Mouse (Mus musculus) heart, embryonic 16.5 days (tissue): Measurements from ENCODE around the gene Hbq1b. TPM values are rescaled to one million over a fixed set of nuclear protein-coding genes. Genes with fewer than 3 reads are reported as not detected.
"Not testable (repeated sequence)": the region's sequence is repeated elsewhere in the genome, so short reads cannot be mapped to it uniquely, and the experiment has no call there.

Experiments
- ATAC-seq: fragments of 200-750 bp; cut with Nextera tagmentation; replicated peaks from 2 replicates; pipeline ENCODE4 v1.8.0; 2017; ENCODE audit warnings: moderate number of reproducible peaks; ENCODE audit not compliant: insufficient read depth, low FRiP score; ENCODE audit errors: extremely low read depth
- H3K27ac ChIP-seq: fragments of 300-500 bp; sonication (generic); 2 replicates; pipeline ENCODE4 v1.5.1; 2014; ENCODE audit warnings: mild to moderate bottlenecking, low read length, control low read depth, moderate library complexity
- H3K27me3 ChIP-seq: fragments of 300-500 bp; sonication (generic); 2 replicates; pipeline ENCODE4 v1.6.1; 2014; ENCODE audit warnings: low read length, mixed read lengths; ENCODE audit not compliant: control insufficient read depth, insufficient read depth
- H3K36me3 ChIP-seq: fragments of 300-500 bp; sonication (generic); 2 replicates; pipeline ENCODE4 v1.6.1; 2014; ENCODE audit not compliant: control insufficient read depth, insufficient read depth
- H3K4me1 ChIP-seq: fragments of 300-500 bp; sonication (generic); 2 replicates; pipeline ENCODE4 v1.6.1; 2014; ENCODE audit warnings: low read length, mixed read lengths; ENCODE audit not compliant: control insufficient read depth, insufficient read depth
- H3K4me2 ChIP-seq: fragments of 300-500 bp; sonication (generic); 2 replicates; pipeline ENCODE4 v1.6.1; 2014; ENCODE audit warnings: low read depth, mild to moderate bottlenecking, control low read depth, low read length
- H3K4me3 ChIP-seq: fragments of 300-500 bp; sonication (generic); 2 replicates; pipeline ENCODE4 v1.5.1; 2014; ENCODE audit warnings: mild to moderate bottlenecking, control low read depth, low read length
- H3K9ac ChIP-seq: fragments of 300-500 bp; sonication (generic); 2 replicates; pipeline ENCODE4 v1.6.1; 2014; ENCODE audit warnings: low read length, control low read depth
- H3K9me3 ChIP-seq: fragments of 300-500 bp; sonication (generic); replicated peaks from 2 replicates; pipeline ENCODE4 v1.6.1; 2016; ENCODE audit warnings: low read length; ENCODE audit not compliant: control insufficient read depth
- WGBS: fragments of 180-500 bp; shearing (Covaris S2); extraction: QIAGEN DNeasy Blood & Tissue Kit; methylation state at CpG from one replicate; pipeline ENCODE4 v1.1.7; 2014; 5-methylcytosine and 5-hydroxymethylcytosine counted together
- polyA plus RNA-seq: library from polyadenylated mRNA; unstranded; fragments of >200 nt; fragmentation: Nextera tagmentation; extraction: Ambion mirVana; gene quantifications from 2 replicates; pipeline ENCODE4 v1.2.1, GENCODE M21; 2015

Gene Hbq1b
- polyA plus RNA-seq, 1 experiment from 2014 or later = 1.7 TPM

DNA sequence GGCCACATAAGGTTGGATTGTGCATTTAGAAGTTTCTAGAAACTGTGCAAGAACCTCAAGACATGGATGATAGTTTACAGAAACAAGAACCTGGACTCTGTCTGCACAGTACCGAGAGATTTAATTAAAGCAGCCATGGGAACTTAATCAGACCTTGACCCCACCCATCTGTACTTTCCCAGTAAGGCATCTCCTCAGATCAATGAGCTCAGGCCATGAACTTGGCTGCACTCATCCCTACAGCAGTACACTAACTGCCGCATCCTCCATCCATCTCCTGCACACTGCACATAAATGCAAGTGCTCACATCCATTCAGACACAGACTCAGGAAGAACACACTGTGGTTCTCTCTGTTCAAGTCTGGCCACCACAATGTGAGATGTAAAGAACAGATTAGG, 6.1 kb upstream of the Hbq1b start:
- no peaks in the 10 kb centered on the region for H3K4me1 ChIP-seq
- ATAC-seq = no peak
- H3K9me3 ChIP-seq = no peaks in the 10 kb centered on the region
- no peak overlapping the region for H3K9ac ChIP-seq
- no peak overlapping the region for H3K4me3 ChIP-seq
- 72% methylated on average over 2 of the region's 2 CpGs for WGBS
- H3K27ac ChIP-seq = no peak overlapping the region
- H3K4me2 ChIP-seq = no peak overlapping the region
- peaks cover 32% of the 10 kb centered on the region for H3K27me3 ChIP-seq
- no peaks in the 10 kb centered on the region for H3K36me3 ChIP-seq

DNA sequence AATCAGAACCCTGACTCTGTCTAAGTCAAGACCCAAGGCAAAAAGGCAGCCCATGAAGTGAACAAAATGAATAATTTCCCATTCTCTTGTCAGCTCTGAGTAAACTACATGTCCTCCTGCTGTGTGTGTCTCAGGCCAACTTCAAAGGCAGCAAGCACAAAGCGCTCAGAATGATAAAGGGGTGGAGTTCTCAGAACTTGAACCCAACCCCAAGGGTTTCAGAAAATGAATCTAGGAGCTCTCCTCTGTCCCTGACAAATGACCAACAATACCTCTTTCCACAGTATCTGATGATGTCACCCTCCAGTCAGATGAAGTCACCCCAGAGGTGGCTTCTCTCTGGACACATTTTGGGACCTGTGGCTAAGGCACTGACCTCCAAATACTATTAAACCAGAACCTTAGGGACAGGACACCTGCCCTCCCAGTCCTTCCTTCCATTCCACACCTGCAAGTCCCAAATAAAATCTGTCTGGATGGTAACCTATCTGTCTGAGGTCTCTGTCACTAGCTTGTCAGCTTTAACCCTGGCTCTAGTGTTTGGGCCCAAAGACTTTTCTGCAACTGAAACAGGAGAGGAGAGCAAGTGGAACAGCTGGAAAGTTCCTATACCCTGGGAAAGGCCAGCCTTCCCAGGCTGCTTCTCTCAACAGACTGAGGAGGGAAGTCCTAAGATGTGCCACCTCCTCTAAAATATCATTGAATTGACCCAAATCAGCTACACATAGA, 5.2 kb upstream of the Hbq1b start:
- ATAC-seq = no peak
- WGBS = 61% methylated on average over 1 of the region's 1 CpGs
- no peaks in the 10 kb centered on the region for H3K9me3 ChIP-seq
- no peak overlapping the region for H3K9ac ChIP-seq
- no peak overlapping the region for H3K4me2 ChIP-seq
- no peak overlapping the region for H3K27ac ChIP-seq
- peaks cover 29% of the 10 kb centered on the region for H3K27me3 ChIP-seq
- no peaks in the 10 kb centered on the region for H3K36me3 ChIP-seq
- no peak overlapping the region for H3K4me3 ChIP-seq
- H3K4me1 ChIP-seq = no peaks in the 10 kb centered on the region

DNA sequence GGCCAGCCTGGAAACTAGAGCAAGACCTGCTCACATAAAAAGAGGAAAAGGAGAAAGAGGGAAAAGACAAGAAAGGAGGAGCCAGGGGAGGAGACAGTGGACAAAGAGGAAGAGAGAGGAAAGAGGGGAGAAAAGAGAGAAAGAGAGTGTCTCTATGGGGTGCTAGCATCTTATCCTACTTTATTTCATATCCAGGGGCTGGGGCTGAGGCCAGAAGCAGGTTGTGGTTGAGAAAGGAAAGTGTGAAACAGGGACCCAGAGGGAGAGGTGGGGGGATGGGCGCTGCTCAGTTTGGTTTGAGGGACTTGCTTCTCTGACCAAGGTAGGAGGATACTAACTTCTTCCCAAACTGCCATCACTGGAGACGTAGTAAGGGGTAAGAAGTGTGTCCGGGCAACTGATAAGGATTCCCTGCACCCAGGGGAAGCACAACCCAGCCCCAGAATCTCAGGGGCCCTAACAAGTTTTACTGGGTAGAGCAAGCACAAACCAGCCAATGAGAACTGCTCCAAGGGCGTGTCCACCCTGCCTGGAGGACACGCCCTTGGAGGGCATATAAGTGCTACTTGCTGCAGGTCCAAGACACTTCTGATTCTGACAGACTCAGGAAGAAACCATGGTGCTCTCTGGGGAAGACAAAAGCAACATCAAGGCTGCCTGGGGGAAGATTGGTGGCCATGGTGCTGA, 3.5 kb upstream of the Hbq1b start, which contains the start of gene Hba-a1:
TSS of gene Hba-a1 (plus strand) at position 421 of the 687 bp plus-strand sequence.
- not testable (repeated sequence) for H3K4me2 ChIP-seq, H3K4me3 ChIP-seq, ATAC-seq, H3K9ac ChIP-seq, H3K27ac ChIP-seq, H3K9me3 ChIP-seq, H3K4me1 ChIP-seq, H3K36me3 ChIP-seq
- WGBS = 40% methylated on average over 1 of the region's 5 CpGs
- H3K27me3 ChIP-seq = peaks cover 19% of the 10 kb centered on the region

DNA sequence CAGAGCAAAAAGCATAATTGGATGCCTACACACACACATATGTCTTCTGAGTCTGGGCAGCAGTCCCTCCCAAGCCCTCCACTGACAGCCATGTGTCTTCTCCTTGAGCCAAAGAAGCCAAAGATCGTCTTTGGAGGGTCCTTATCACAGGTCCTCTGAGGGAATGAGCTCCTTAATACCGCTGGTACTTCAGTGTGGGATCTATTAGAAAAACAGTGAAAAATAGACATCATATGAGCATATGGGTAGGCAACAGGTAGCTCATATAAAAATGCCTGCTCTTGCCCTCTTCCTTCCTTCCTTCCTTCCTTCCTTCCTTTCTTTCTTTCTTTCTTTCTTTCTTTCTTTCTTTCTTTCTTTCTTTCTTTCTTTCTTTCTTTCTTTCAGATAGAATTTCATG, 2.2 kb upstream of the Hbq1b start:
- WGBS = 30% methylated on average over 2 of the region's 2 CpGs
- H3K4me1 ChIP-seq, H3K4me2 ChIP-seq, ATAC-seq, H3K27ac ChIP-seq, H3K4me3 ChIP-seq, H3K36me3 ChIP-seq, H3K9me3 ChIP-seq, H3K9ac ChIP-seq: not testable (repeated sequence)
- peaks cover 11% of the 10 kb centered on the region for H3K27me3 ChIP-seq

DNA sequence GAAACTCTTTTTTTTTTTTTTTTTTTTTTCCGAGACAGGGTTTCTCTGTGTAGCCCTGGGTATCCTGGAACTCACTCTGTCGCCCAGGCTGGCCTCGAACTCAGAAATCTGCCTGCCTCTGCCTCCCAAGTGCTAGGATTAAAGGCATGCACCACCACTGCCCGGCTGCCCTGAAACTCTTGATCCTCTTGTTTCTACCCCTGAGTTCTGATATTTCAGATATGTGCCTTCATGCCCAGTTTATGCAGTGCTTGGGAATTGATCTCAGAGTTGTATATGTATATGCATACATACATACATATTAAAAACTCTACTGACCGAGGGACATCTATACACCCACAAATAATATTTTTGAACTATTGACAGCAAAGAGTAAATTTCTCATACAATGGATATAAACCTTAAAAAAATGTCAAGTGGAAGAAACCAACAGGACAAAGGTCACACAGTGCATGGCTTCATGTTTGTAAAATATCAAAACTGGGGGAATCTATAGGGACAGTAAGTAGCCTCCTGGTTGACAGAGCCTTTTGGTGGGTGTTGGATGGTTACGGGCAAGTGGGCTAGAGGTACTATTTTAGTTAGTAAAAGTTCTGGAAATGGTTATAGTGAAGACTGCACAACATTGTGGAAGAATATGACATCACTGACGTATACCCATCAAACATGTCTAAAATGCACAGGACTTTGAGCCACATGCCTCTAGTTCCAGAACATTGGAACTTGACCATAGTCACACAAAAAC, 1.6 kb upstream of the Hbq1b start:
- Histone ChIP-seq H3K4me1 (no peaks in the 10 kb centered on the region), H3K4me2 (no peak overlapping the region), H3K4me3 (no peak overlapping the region), H3K36me3 (no peaks in the 10 kb centered on the region), H3K9me3 (no peaks in the 10 kb centered on the region), H3K27me3 (peaks cover 9% of the 10 kb centered on the region), H3K27ac (no peak overlapping the region), H3K9ac (no peak overlapping the region)
- ATAC-seq = no peak
- WGBS = 73% methylated on average over 7 of the region's 7 CpGs

DNA sequence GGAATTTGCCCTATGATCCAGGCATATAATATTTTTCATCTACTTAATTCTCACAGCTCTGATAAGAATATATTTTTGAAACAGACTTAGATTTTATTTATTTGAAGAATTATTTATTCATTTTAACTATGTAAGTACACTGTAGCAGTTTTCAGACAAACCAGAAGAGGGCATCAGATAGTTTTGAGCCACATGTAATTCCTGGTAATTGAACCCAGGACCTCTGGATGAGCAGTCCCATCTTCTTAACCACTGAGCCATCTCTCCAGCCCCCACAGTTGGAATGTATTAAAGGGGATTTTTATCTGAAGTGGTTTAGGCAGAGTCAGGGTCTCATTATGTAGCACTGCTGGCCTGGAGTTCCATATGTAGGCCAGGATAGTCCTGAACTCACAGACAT, 878 bp upstream of the Hbq1b start:
- not testable (repeated sequence) for ATAC-seq, H3K27ac ChIP-seq

DNA sequence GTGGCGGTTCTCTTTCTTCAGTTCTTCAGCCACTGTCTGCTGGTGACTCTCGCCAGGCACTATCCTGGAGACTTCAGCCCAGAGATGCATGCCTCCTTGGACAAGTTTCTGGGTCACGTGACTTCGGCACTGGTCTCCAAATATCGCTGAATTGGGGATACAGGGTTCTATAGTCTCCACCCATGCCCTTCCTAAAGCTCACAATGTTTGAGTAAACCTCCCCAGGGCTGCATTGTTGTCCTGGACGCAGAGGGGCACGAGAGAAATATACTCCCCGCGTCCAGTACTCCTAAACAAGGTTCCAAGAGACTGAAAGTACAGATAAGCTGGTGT, 694 bp downstream of the Hbq1b start:
- no peak overlapping the region for H3K4me3 ChIP-seq
- H3K36me3 ChIP-seq = no peaks in the 10 kb centered on the region
- ATAC-seq = no peak
- WGBS = 62% methylated on average over 9 of the region's 9 CpGs
- no peak overlapping the region for H3K9ac ChIP-seq
- peaks cover 6% of the 10 kb centered on the region for H3K27me3 ChIP-seq
- no peaks in the 10 kb centered on the region for H3K4me1 ChIP-seq
- H3K9me3 ChIP-seq = no peaks in the 10 kb centered on the region
- H3K27ac ChIP-seq = no peak overlapping the region
- H3K4me2 ChIP-seq = no peak overlapping the region

More for the DNA sequence above, 878 bp upstream of the Hbq1b start:
- H3K27me3 ChIP-seq, H3K36me3 ChIP-seq, H3K4me2 ChIP-seq, H3K9ac ChIP-seq, H3K9me3 ChIP-seq, H3K4me1 ChIP-seq, H3K4me3 ChIP-seq: not testable (repeated sequence)

DNA sequence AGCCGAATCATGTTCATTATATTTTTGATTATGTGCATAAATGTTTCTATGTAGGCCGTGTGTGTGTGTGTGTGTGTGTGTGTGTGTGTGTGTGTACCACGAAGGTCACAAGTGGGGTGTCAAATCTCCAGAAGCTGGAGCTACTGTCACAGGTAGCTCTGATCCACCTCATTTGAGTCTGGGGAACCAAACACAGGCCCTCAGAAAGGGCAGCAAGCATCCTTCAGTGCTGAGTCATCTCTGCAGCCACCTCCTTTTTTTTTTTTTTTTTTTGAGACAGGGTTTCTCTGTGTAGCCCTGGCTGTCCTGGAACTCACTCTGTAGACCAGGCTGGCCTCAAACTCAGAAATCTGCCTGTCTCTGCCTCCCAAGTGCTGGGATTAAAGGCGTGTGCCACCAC, 6.1 kb downstream of the Hbq1b start:
- not testable (repeated sequence) for H3K9ac ChIP-seq, H3K4me3 ChIP-seq, H3K4me1 ChIP-seq, ATAC-seq, H3K36me3 ChIP-seq, H3K27me3 ChIP-seq, H3K4me2 ChIP-seq, H3K27ac ChIP-seq, H3K9me3 ChIP-seq
- 80% methylated on average over 4 of the region's 4 CpGs for WGBS

DNA sequence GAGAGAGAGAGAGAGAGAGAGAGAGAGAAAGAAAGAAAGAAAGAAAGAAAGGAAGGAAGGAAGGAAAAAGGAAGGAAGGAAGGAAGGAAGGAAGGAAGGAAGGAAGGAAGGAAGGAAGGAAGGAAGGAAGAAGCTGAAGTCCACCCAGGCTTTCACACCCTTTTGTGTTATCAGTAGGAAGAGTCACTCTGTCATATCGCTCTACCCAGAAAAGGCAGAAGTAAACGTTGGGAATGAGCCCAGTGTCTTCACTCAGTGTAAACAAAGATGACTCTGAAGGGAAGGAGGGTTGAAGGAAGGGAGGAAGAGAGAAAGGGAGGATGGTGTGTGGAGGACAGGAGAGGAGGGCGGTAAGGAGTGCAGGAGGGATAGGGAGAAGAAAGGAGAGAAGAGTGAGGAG, 6.7 kb downstream of the Hbq1b start:
- not testable (repeated sequence) for ATAC-seq, H3K4me2 ChIP-seq

More for the DNA sequence above, 6.7 kb downstream of the Hbq1b start:
- not testable (repeated sequence) for H3K4me1 ChIP-seq, H3K4me3 ChIP-seq, H3K27me3 ChIP-seq, H3K27ac ChIP-seq, H3K9ac ChIP-seq, H3K9me3 ChIP-seq, H3K36me3 ChIP-seq
- WGBS = 54% methylated on average over 3 of the region's 3 CpGs
